ENCODE assay signal across 7 mouse cellular contexts in the genomic region with DNA sequence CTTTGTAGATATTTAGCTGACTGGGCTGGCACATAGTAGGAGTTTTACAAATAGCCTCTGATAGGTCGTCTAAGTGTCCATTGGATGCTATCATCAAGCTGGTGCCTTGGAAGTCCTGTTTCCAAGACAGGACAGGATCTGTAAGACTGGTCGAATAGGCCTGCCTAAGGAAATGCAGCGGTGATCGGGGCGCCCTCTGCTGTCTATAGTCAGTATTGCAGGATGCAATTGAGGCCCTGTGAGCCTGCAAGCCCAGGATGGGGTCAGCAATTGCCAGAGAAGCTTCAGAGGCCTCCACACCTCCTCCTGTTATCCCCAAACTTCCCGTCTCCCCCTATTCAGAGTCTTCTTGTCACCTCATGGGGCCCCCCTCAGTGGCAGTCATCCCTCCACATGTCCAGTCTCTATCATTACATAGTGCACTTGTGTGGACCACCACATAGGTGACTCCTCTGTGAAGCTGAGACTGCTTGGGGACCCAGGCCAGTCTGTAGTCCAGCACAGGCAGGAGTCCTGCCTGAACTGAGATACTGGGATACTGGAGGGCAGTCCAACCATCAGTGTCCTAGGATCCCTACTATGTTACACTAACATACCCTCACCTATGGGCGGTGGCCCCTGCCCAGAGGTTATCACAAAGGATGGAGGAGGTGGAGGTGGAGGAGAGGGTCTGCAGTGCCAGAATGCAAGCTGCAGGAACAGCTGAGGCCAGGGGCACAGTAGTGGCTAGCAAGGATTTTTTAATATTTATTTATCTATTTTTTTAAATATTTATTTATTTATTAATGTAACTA. TPM values are rescaled to one million over a fixed set of nuclear protein-coding genes. Genes with fewer than 3 reads are reported as not detected.
DNase-seq lines count a peak whose midpoint lies in the region; ATAC-seq and TF ChIP-seq lines count a peak whose summit lies in the region.

No protein-coding gene starts in this region.

- H3K9me3 ChIP-seq in ES-Bruce4 (replicated peaks; ENCODE audit: control insufficient read depth, insufficient read depth, low read length, poor library complexity, severe bottlenecking) = no peaks in the 10 kb centered on the region
- H3K9me3 ChIP-seq in midbrain, embryonic 13.5 days = no peaks in the 10 kb centered on the region

- H3K27me3 ChIP-seq in ES-Bruce4 (ENCODE audit: control insufficient read depth, insufficient read depth, low read length, poor library complexity, severe bottlenecking) = no peaks in the 10 kb centered on the region
- H3K27me3 ChIP-seq in midbrain, embryonic 13.5 days = no peaks in the 10 kb centered on the region

- intact Hi-C loops in heart, postnatal 10 days (cut with DNase I) = loop anchor here (1.0 to 10.0 kb wide), 3 partner anchors 22 to 213 kb away; partner anchors contain the start of gene Hs6st1
- intact Hi-C loops in left cerebral cortex, adult 2 months (cut with DNase I) = loop anchor here (5.0 to 10.0 kb wide), 2 partner anchors 130 to 1383 kb away; no protein-coding TSS in a partner anchor

- no peaks in the 10 kb centered on the region for H3K4me1 ChIP-seq in ES-Bruce4 (ENCODE audit: control insufficient read depth, insufficient read depth, low read length)
- no peaks in the 10 kb centered on the region for H3K4me1 ChIP-seq in midbrain, embryonic 13.5 days (replicated peaks)

- no peaks in the 10 kb centered on the region for H3K36me3 ChIP-seq in ES-Bruce4 (ENCODE audit: control insufficient read depth, insufficient read depth, low read length, poor library complexity, severe bottlenecking)
- H3K36me3 ChIP-seq in midbrain, embryonic 13.5 days = no peaks in the 10 kb centered on the region

- TF ChIP-seq POLR2A in ES-Bruce4 (IDR thresholded peaks at IDR 0.05; ENCODE audit: insufficient read depth, low read length) = no peak

- ATAC-seq in midbrain, embryonic 13.5 days = peak; percentile 32; the same call in 1 of the 2 replicates

- WGBS in midbrain, embryonic 13.5 days = 18% methylated on average over 7 of the region's 7 CpGs

- DNase-seq in adrenal gland, adult 2 months = peak; percentile 78
- peak; percentile 86 for DNase-seq in embryo, embryonic 10.5 days (ENCODE audit: low spot score)
- DNase-seq in heart, postnatal 10 days = peak; percentile 85 to 93
- DNase-seq in left cerebral cortex, adult 2 months (ENCODE audit: extremely low spot score in 1 of 2, low spot score in 2 of 2) = peak; percentile 60 to 76
- DNase-seq in spleen, postnatal 10 days (ENCODE audit: low spot score in 2 of 2) = peak; percentile 84 to 88

- no peak overlapping the region for H3K27ac ChIP-seq in ES-Bruce4 (ENCODE audit: insufficient read depth, low read length)
- no peak overlapping the region for H3K27ac ChIP-seq in left cerebral cortex, adult 2 months
- H3K27ac ChIP-seq in midbrain, embryonic 13.5 days = no peak overlapping the region

- no peak overlapping the region for H3K4me3 ChIP-seq in ES-Bruce4 (ENCODE audit: low read depth, low read length)
- H3K4me3 ChIP-seq in left cerebral cortex, adult 2 months = no peak overlapping the region
- H3K4me3 ChIP-seq in midbrain, embryonic 13.5 days (replicated peaks) = no peak overlapping the region

- H3K4me2 ChIP-seq in midbrain, embryonic 13.5 days (replicated peaks) = no peak overlapping the region

- no peak for TF ChIP-seq EP300 in ES-Bruce4 (IDR thresholded peaks at IDR 0.05; ENCODE audit: insufficient read depth, low read depth, low read length)

- H3K9ac ChIP-seq in ES-Bruce4 (ENCODE audit: low read depth, poor library complexity, severe bottlenecking) = no peak overlapping the region
- H3K9ac ChIP-seq in midbrain, embryonic 13.5 days (replicated peaks) = no peak overlapping the region

- TF ChIP-seq CTCF in ES-Bruce4 (IDR thresholded peaks at IDR 0.05; ENCODE audit: low read depth, low read length) = peak; percentile 98
- TF ChIP-seq CTCF in left cerebral cortex, adult 2 months (IDR thresholded peaks at IDR 0.05) = peak; percentile 94

RNA-seq across cellular contexts. Expression of gene Neurl3, which starts 3.0 kb away (rescaled TPM):
- polyA plus RNA-seq in ES-Bruce4 (2011; ENCODE audit: insufficient read depth, insufficient read length, low read depth, missing spikeins) = not detected in 2 replicates
- 1 to 10 TPM; 4.3 to 9.5 TPM for total RNA-seq in adrenal gland, adult 2 months (2021)
- 6.3 and 7.6 TPM in 2 replicates for polyA plus RNA-seq in adrenal gland, adult 2 months (2012; rRNA removed)
- total RNA-seq in heart, postnatal 10 days (2021) = 1 to 10 TPM; 3.2 to 6.1 TPM
- total RNA-seq in left cerebral cortex, adult 2 months (2021) = under 1 TPM; 0.40 to 0.50 TPM
- 0.67 and 0.85 TPM in 2 replicates for polyA plus RNA-seq in midbrain, embryonic 13.5 days (2015; fragmentation: Nextera tagmentation; extraction: Ambion mirVana)

RNA-seq across cellular contexts. Expression of gene Arid5a, which starts 30.1 kb away (rescaled TPM):
- 3.5 and 4.1 TPM in 2 replicates for polyA plus RNA-seq in ES-Bruce4 (2011; ENCODE audit: insufficient read depth, insufficient read length, low read depth, missing spikeins)
- 1 to 10 TPM; 5.2 to 5.9 TPM for total RNA-seq in adrenal gland, adult 2 months (2021)
- 4.1 and 5.3 TPM in 2 replicates for polyA plus RNA-seq in adrenal gland, adult 2 months (2012; rRNA removed)
- total RNA-seq in heart, postnatal 10 days (2021) = 10 to 100 TPM; 13.8 to 15.2 TPM
- total RNA-seq in left cerebral cortex, adult 2 months (2021) = 10 to 100 TPM; 16.1 to 23.5 TPM
- polyA plus RNA-seq in midbrain, embryonic 13.5 days (2015; fragmentation: Nextera tagmentation; extraction: Ambion mirVana) = 2.3 and 2.4 TPM in 2 replicates

RNA-seq across cellular contexts. Expression of gene Uggt1, which starts 32.9 kb away (rescaled TPM):
- 76.7 and 77.5 TPM in 2 replicates for polyA plus RNA-seq in ES-Bruce4 (2011; ENCODE audit: insufficient read depth, insufficient read length, low read depth, missing spikeins)
- total RNA-seq in adrenal gland, adult 2 months (2021) = 10 to 100 TPM; 39.4 to 48.5 TPM
- 7.6 and 9.9 TPM in 2 replicates for polyA plus RNA-seq in adrenal gland, adult 2 months (2012; rRNA removed)
- total RNA-seq in heart, postnatal 10 days (2021) = 10 to 100 TPM; 32.5 to 35.8 TPM
- total RNA-seq in left cerebral cortex, adult 2 months (2021) = 10 to 100 TPM; 48.6 to 50.7 TPM
- polyA plus RNA-seq in midbrain, embryonic 13.5 days (2015; fragmentation: Nextera tagmentation; extraction: Ambion mirVana) = 49.9 and 53.7 TPM in 2 replicates
